Mouse (Mus musculus): Measurements from ENCODE around the gene Adgrb3.
"Not testable (repeated sequence)": the region's sequence is repeated elsewhere in the genome, so short reads cannot be mapped to it uniquely, and the experiment has no call there.

The Adgrb3 gene

GRCm38 (mm10) chr1:25510321-25511055 is 319.0 kb downstream of the Adgrb3 start:
- peak in 1 of 2 experiments; percentile 17 for DNase-seq

DNA sequence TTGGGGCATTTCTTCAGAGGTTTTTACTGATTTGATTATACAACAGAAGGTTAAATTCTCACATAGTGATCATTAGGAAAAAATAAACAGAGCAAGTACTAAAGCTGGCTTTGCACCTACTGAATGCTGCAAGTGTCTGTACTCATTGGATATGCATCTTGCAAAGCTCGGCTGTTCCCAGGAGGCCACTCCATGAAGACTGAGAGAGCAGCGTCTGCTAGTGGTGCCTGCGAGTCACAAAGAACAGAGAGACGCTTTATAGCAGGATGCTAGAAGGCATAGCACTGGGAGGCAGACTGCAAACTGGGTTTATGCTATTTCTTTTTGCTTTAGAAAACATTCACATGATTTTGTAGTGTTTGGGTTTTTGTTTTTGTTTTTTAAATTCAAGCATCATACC is 325.2 kb downstream of the Adgrb3 start:
- no peak for DNase-seq

- no peak for DNase-seq
Observed at GRCm38 (mm10) chr1:25503524-25503923, 326.0 kb downstream of the Adgrb3 start.

DNA sequence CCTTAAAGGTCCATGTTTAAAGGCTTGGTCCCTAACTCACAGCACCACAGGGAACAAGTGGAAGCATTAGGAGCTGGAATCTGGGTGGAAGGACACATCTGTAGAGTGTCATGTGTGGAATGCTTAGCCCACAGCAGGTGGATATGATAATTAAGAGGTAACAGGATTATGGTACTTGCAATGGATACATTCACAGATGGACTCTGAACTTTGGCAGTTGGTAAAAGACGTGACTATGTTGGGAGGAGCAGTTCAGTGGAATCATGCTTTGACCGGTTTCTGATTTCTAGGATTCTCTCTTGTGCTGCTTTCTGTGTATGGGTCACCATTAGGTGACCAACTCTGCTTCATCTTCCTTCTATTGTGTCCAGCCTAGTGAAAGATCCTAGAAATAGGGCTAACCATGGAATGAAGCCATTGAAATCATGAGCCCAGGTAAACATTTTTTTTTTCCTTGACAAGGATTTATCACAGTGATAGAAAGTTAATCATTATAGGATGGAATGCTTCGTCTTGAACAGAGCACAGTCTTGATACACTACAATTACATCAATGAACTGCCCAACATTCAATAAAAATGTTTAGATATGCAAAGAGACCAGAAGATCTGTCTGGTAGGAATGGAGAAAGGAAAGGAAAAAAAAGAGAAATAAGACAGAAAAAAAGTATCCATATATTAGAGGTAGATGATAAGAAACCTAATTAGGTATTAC is 334.1 kb downstream of the Adgrb3 start:
- no peak for DNase-seq

DNA sequence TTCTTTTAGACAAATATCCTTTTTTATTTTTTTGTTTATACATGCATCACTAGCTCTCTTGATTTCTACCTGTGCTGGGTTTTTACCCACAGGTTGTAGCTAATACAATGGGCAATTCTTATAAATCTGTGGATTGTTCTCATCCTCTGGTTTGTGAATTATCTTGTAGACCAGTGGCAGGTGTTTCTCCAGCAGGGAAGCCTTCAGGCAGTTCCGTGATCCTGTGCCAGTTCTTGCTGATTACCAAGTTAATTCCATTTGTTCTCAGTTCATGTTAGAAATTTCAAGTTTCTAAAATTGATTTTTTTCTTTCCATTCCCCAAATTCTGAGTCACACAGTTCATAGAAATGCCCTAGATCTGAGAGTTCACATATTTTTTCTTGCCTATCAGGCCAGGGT is 338.0 kb downstream of the Adgrb3 start:
- DNase-seq = no peak

DNA sequence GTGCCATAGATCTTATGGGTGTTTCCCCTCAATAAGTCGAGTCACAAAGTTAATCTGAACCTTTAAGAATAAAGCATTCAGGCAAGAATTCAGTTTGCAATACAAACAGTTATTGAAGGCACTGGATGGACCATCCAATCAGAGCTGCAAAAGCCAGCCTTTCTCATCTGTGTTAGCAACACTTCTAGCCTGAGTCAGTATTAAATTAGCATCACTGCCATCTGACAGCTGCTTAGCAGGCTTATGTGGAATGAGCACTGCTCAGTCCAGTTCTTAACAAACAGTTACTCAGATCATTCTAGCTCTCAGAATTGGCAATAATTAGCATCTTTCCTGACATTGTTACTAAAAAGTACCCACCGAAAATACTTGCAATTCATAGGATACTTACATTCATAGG is 339.3 kb downstream of the Adgrb3 start:
- no peak for DNase-seq

DNA sequence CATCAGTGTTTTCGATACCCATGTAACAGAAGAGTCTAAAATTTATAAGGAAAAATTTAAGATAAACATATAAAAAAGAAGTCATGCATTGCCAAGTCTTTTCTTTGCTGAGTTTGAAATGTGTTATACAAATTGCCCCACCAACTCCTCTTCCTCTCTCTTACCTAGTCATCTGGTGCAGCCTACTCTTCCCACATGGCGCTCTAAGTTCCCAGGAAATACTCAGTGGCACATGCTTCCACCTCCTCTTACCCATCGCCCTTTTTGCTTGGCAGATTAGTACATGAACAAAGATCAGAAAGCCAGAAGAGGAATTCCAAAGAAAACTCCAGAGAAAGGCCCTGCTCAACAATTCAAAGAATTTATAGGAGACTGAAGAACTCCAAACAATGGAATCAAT is 353.8 kb downstream of the Adgrb3 start:
- no peak for DNase-seq

DNA sequence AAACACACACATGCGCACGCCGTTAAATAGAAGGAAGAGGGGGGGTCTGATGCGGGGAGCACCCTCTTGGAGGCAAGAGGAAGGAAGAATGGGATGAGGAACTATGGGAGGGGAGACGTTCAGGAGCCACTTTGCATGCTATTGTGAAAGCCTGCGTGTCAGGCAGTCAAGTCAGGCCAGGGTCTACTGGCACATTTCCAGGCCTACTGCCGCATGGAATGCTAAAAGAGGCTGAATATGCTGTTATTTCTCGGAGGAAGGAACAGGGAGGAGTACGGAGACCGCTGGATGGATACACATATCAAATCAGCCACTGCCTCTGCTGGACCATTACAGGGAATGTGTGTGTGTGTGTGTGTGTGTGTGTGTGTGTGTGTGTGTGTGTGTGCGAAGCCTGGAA is 355.0 kb downstream of the Adgrb3 start:
- no peak for DNase-seq

DNA sequence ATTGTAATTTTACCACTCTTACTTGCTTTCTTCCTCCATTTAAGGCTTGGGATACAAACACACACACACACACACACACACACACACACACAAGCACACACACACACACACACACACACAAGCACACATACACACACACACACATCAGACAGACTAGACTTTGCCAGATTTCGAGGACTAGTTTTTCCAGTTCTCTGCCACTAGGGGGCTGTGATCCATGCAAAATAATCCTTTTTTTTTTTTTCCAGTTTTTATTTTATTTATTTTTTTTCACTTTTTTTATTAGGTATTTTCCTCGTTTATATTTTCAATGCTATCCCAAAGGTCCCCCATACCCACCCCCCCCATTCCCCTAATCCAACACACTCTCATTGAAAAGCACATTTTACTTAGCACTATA is 357.9 kb downstream of the Adgrb3 start:
- not testable (repeated sequence) for DNase-seq

- no peak for DNase-seq
Observed at GRCm38 (mm10) chr1:25462612-25463011, 366.9 kb downstream of the Adgrb3 start.

GRCm38 (mm10) chr1:25435506-25435905 is 394.0 kb downstream of the Adgrb3 start:
- DNase-seq = no peak

DNA sequence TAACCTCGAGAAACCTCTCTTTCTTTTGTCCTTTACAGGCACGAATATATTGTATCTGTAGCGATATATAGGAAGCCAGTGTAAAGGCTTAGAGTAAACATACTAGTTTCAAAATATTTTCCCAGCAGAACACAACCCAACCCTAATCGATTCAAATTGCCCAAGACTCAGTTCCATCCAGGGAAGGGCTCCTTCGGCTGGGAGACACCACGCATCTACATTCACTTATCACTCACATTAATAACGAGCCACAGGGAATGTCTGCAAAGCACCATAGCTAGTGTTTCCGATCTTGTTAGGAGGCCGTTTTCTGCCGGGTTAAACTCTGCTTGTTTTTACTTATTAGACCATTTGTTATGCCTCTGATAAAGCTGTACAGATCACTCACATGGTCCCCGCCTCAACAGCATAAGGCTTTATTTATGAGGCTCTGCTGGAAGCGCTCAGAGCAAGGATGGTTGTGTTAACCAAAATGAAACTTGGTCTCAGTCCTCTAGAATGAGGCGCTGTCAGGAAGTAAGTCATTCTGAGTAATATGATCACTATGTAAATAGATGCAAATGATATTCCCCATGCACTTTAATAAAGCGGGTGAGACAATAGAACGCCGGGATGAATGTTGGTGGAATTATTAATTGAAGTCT is 399.2 kb downstream of the Adgrb3 start:
- DNase-seq = no peak

DNA sequence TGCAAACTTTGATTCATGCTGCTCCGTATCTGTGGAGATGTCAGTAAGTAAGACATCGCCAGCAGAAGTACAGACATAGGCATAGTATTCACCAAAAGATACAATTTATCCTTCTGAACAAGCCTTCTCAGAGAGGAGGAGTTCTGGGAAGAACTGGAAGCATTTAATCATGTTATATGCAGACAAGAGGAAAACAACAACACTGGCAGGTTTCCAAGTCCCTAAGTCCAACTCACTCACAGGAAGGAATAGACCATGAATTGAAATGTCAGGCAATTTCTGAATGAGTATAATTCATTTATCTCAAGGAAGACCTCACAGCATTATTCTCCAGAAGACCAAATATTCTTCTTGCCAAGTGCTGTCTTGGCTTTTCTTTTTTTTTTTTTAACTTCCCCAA is 408.8 kb downstream of the Adgrb3 start:
- DNase-seq = no peak

- DNase-seq = no peak
Observed at GRCm38 (mm10) chr1:25419378-25419777, 410.1 kb downstream of the Adgrb3 start.

- no peak for DNase-seq
Observed at GRCm38 (mm10) chr1:25415084-25415483, 414.4 kb downstream of the Adgrb3 start.

- DNase-seq = no peak
Observed at GRCm38 (mm10) chr1:25364186-25364585, 465.3 kb downstream of the Adgrb3 start.

GRCm38 (mm10) chr1:25358554-25358953 is 471.0 kb downstream of the Adgrb3 start:
- no peak for DNase-seq

DNA sequence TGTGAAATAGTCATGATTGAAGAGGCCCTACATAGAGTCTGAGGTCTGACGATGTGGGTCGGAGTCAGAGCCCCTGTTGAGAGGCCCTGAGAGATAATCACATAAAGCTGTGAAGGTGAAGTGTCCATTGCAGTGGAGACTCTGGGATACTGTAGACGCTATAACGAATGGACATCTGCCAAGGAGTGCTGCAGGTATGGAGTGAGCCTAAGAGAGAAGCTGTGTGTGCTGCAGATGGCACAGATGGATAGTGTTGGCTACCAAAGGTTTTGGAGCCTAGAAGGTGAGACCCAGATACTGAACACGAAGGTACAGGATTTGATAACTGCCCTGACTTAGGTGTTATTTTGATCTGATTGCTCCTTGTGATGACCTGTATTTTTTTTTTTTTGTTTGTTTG is 474.0 kb downstream of the Adgrb3 start:
- no peak for DNase-seq

DNA sequence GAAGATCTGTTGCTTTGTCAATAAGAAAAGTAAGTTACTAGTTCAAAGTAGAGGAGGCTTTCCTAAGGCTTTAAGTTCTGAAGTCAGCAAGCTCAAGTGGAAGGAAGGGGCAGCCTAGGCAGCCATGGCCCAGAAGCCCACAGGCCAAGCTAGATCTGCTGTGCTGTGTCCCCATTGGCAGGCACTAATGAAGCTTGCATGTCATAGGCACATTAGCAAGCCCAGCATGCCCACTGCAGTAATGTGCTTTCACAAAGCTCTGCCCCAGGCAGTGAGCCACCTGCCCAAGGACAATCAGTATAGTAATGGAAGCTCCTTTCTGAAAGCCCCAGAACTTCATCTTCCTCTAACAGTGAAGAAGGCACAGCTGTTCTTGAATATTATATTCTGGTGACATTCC is 484.6 kb downstream of the Adgrb3 start:
- DNase-seq = no peak

DNA sequence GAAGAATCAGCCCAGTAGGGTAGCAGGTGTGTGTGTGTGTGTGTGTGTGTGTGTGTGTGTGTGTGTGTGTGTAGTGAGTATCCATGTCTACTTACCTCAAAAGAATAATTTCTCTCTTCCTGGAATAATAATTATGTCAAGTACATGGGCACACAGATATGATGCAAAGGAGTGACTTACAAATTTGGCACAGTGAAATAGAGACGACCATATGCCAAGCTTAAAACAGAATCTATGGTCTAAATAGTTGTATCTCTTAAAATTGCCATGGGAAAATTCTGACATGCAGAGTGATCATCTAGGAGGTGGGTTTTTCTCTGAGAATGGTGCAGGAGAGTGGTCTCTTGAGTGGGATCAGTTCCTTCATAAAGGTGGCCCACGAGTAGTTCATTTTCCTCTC is 504.1 kb downstream of the Adgrb3 start:
- DNase-seq = no peak

GRCm38 (mm10) chr1:25317142-25317541 is 512.4 kb downstream of the Adgrb3 start:
- no peak for DNase-seq

GRCm38 (mm10) chr1:25312344-25312743 is 517.2 kb downstream of the Adgrb3 start:
- no peak for DNase-seq

DNA sequence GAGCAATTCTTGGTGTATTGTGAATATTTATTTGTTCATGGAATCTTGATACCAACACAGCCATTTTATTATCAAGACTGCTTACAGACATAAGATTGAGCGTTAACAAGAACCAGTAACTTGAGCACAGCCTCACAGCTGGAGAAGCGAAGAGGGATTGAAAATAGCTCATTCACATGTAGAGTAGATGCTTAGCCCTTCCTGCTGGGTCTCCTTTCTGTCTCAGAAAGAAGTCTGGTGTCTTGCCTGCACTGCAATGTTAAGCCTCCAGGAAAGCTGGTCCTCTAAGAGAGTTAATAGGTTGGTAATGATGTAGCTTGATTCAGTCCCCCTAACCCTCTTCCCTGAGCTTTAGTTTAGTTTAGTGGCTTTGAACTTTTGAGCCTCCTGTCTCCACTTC is 519.4 kb downstream of the Adgrb3 start:
- no peak for DNase-seq

- no peak for DNase-seq
Observed at GRCm38 (mm10) chr1:25281471-25281870, 548.0 kb downstream of the Adgrb3 start.

Measured in kidney, postnatal 36 days (tissue).